ENCODE assay signal across 8 mouse cellular contexts in genomic region chr14:116925691-116926403, GRCm38 (mm10). TPM values are rescaled to one million over a fixed set of nuclear protein-coding genes. Genes with fewer than 3 reads are reported as not detected.
DNase-seq lines count a peak whose midpoint lies in the region; ATAC-seq and TF ChIP-seq lines count a peak whose summit lies in the region.

No protein-coding gene starts in this region.

- peak overlapping the region; percentile 85 for H3K4me3 ChIP-seq in forebrain, embryonic 11.5 days (ENCODE audit: low read depth, low read length)
- peak overlapping the region; percentile 63 for H3K4me3 ChIP-seq in heart, embryonic 15.5 days
- H3K4me3 ChIP-seq in megakaryocyte, embryonic 14.5 days (replicated peaks) = peak overlapping the region; percentile 81

- peak; percentile 63 for DNase-seq in MN1 (ENCODE audit: low spot score)
- peak; percentile 80 for DNase-seq in brain, embryonic 14.5 days (ENCODE audit: low read depth)
- DNase-seq in forebrain, embryonic 11.5 days (ENCODE audit: low spot score) = peak; percentile 83
- DNase-seq in kidney, postnatal 25 days = peak; percentile 15 to 45
- peak; percentile 70 for DNase-seq in right cerebral cortex, postnatal 25 days
- no peak for DNase-seq in natural killer cell, adult 2 months (ENCODE audit: low spot score in 2 of 2)

- H3K9me3 ChIP-seq in forebrain, embryonic 11.5 days (ENCODE audit: control insufficient read depth, low read length) = no peaks in the 10 kb centered on the region
- H3K9me3 ChIP-seq in heart, embryonic 15.5 days (replicated peaks) = no peaks in the 10 kb centered on the region
- H3K9me3 ChIP-seq in megakaryocyte, embryonic 14.5 days = peaks cover 4% of the 10 kb centered on the region

- H3K36me3 ChIP-seq in forebrain, embryonic 11.5 days (ENCODE audit: control insufficient read depth, insufficient read depth, low read length) = no peaks in the 10 kb centered on the region
- no peaks in the 10 kb centered on the region for H3K36me3 ChIP-seq in heart, embryonic 15.5 days
- H3K36me3 ChIP-seq in megakaryocyte, embryonic 14.5 days (replicated peaks; ENCODE audit: low read length) = no peaks in the 10 kb centered on the region

- no peak for TF ChIP-seq CTCF in brain, embryonic 14.5 days (IDR thresholded peaks at IDR 0.05; ENCODE audit: borderline replicate concordance, extremely low read depth, insufficient read depth, insufficient read length)

- peak; percentile 61 for ATAC-seq in forebrain, embryonic 11.5 days (replicated peaks; ENCODE audit: low FRiP score)
- peak; percentile 48 for ATAC-seq in heart, embryonic 15.5 days (replicated peaks; ENCODE audit: insufficient number of reproducible peaks, insufficient read depth, low FRiP score, low read depth)

- TF ChIP-seq POLR2A in brain, embryonic 14.5 days (IDR thresholded peaks at IDR 0.05; ENCODE audit: borderline replicate concordance, extremely low read depth, insufficient read depth, insufficient read length, poor library complexity, severe bottlenecking) = no peak

- H3K9ac ChIP-seq in forebrain, embryonic 11.5 days (ENCODE audit: low read length) = peak overlapping the region; percentile 98
- peak overlapping the region; percentile 63 for H3K9ac ChIP-seq in heart, embryonic 15.5 days

- peak overlapping the region; percentile 95 for H3K27ac ChIP-seq in forebrain, embryonic 11.5 days (ENCODE audit: low read depth, low read length)
- peak overlapping the region; percentile 79 for H3K27ac ChIP-seq in heart, embryonic 15.5 days

- H3K4me2 ChIP-seq in forebrain, embryonic 11.5 days (ENCODE audit: low read depth, low read length, severe bottlenecking) = peak overlapping the region; percentile 74
- H3K4me2 ChIP-seq in heart, embryonic 15.5 days = peak overlapping the region; percentile 99

- no peaks in the 10 kb centered on the region for H3K27me3 ChIP-seq in forebrain, embryonic 11.5 days (ENCODE audit: control insufficient read depth, insufficient read depth, low read length)
- peaks cover 4% of the 10 kb centered on the region; the same call in 1 of the 2 replicates for H3K27me3 ChIP-seq in heart, embryonic 15.5 days
- H3K27me3 ChIP-seq in megakaryocyte, embryonic 14.5 days (replicated peaks) = peaks cover 46% of the 10 kb centered on the region

- WGBS in forebrain, embryonic 11.5 days = under 1% methylated on average over 57 of the region's 58 CpGs
- under 1% methylated on average over 51 of the region's 58 CpGs for WGBS in heart, embryonic 15.5 days

- peaks cover 8% of the 10 kb centered on the region; the same call in 1 of the 2 replicates for H3K4me1 ChIP-seq in forebrain, embryonic 11.5 days (replicated peaks; ENCODE audit: control insufficient read depth, insufficient read depth, low read length)
- peaks cover 7% of the 10 kb centered on the region for H3K4me1 ChIP-seq in heart, embryonic 15.5 days (replicated peaks)
- peaks cover 19% of the 10 kb centered on the region for H3K4me1 ChIP-seq in megakaryocyte, embryonic 14.5 days

RNA-seq across cellular contexts. Expression of gene Gpc6, which starts 0.7 kb away (rescaled TPM):
- 6.5 and 10.7 TPM in 2 replicates for polyA plus RNA-seq in brain, embryonic 14.5 days (2012; rRNA removed)
- polyA plus RNA-seq in forebrain, embryonic 11.5 days (2014; fragmentation: Nextera tagmentation; extraction: Ambion mirVana) = 36.5 and 36.7 TPM in 2 replicates
- 20.1 and 25.5 TPM in 2 replicates for polyA plus RNA-seq in heart, embryonic 15.5 days (2015; fragmentation: Nextera tagmentation; extraction: Ambion mirVana)
- not detected in 2 replicates for polyA plus RNA-seq in megakaryocyte, embryonic 14.5 days (2012; ENCODE audit: insufficient read depth, low replicate concordance)

Comparison
In these comparisons a context has a peak if more than half of its experiments do, and no peak if none do; other contexts are left out.
1. DNase-seq: peak in MN1 (single experiment), brain, embryonic 14.5 days (single experiment), forebrain, embryonic 11.5 days (single experiment), kidney, postnatal 25 days (2 of 2) and right cerebral cortex, postnatal 25 days (single experiment); none in natural killer cell, adult 2 months (0 of 2).
2. Peak in every context shown above with its lines, with median percentiles within 50 percentile points of each other: H3K4me3 ChIP-seq.